In the genomic region with DNA sequence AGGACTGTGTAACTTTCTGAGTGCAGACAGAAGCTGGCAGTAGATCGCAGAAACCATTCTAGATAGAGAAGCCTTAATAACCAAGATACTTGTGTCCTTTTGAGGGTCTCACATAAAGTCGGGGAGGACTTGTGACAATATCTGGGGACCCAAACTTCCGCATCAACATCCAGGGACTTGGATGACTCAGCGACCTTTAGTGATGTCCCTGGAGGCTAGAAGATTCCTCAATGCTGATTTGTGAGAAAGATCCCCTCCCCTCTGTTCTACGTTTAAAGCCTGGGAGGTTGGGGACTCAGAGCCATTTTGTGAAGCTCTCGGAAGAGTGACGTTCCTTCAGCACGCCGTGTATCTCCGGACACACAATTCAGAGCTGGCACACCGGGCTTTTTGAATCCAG, we compare ENCODE assay signal across 24 mouse cellular contexts. TPM values are rescaled to one million over a fixed set of nuclear protein-coding genes. Genes with fewer than 3 reads are reported as not detected.
"Had no signal": no experiment of that assay in that cellular context is flagged by ENCODE, and none has a peak within 500 bp of the region (broad histone marks: within the 10 kb centered on the region; RNA-seq: fewer than 3 reads in every experiment).

A gene (plus strand): TSS at position 301 of the 400 bp plus-strand sequence.

- H3K4me3 ChIP-seq: neural tube, embryonic 12.5 days; neural tube, embryonic 13.5 days; neural tube, embryonic 15.5 days; stomach, embryonic 15.5 days had no signal

- H3K27me3 ChIP-seq: neural tube, embryonic 12.5 days; neural tube, embryonic 13.5 days; neural tube, embryonic 15.5 days; stomach, embryonic 15.5 days had no signal

- H3K9me3 ChIP-seq: neural tube, embryonic 12.5 days; neural tube, embryonic 13.5 days; neural tube, embryonic 15.5 days; stomach, embryonic 15.5 days had no signal

- DNase-seq: retina, postnatal 1 day; right cerebral cortex, adult 18-20 months; right cerebral cortex, postnatal 14 days; right cerebral cortex, postnatal 25 days; right cerebral cortex, postnatal 4 days; spleen, adult 18-20 months; thymus, adult 18-20 months; thymus, adult 2 months; thymus, postnatal 14 days; thymus, postnatal 25 days; thymus, postnatal 36 days; thymus, postnatal 4 days had no signal

- H3K27ac ChIP-seq: neural tube, embryonic 12.5 days; neural tube, embryonic 13.5 days; neural tube, embryonic 15.5 days; stomach, embryonic 15.5 days; stomach, postnatal 0 days had no signal

- H3K36me3 ChIP-seq: neural tube, embryonic 12.5 days; neural tube, embryonic 13.5 days; neural tube, embryonic 15.5 days; stomach, embryonic 15.5 days had no signal

- H3K9ac ChIP-seq: neural tube, embryonic 12.5 days; neural tube, embryonic 13.5 days; neural tube, embryonic 15.5 days; stomach, embryonic 15.5 days had no signal

- H3K4me1 ChIP-seq: neural tube, embryonic 12.5 days; neural tube, embryonic 13.5 days; neural tube, embryonic 15.5 days; stomach, embryonic 15.5 days had no signal

- H3K4me2 ChIP-seq: neural tube, embryonic 12.5 days; neural tube, embryonic 13.5 days; neural tube, embryonic 15.5 days; stomach, embryonic 15.5 days had no signal

RNA-seq across cellular contexts. Expression of the gene that starts here (rescaled TPM):
- total RNA-seq: neutrophil, adult 5-6 weeks had no signal
- polyA plus RNA-seq: neural tube, embryonic 12.5 days; neural tube, embryonic 13.5 days; neural tube, embryonic 14.5 days; neural tube, embryonic 15.5 days; small intestine, adult 2 months; spleen, adult 2 months; stomach, embryonic 14.5 days; stomach, embryonic 15.5 days; stomach, embryonic 16.5 days; stomach, postnatal 0 days; thymus, adult 2 months; thymus, postnatal 0 days had no signal
